8 mouse cellular contexts compared by ENCODE assay signal in genomic region chr13:98025162-98025561, GRCm38 (mm10).
DNase-seq lines count a peak whose midpoint lies in the region; ATAC-seq lines count a peak whose summit lies in the region.

No protein-coding gene starts in this region.

- 70% methylated on average over 7 of the region's 7 CpGs for WGBS in heart, embryonic 14.5 days

- ATAC-seq in heart, embryonic 14.5 days (ENCODE audit: insufficient number of reproducible peaks, insufficient read depth, low FRiP score, low read depth): no peak

- H3K4me1 ChIP-seq in heart, embryonic 14.5 days (ENCODE audit: control insufficient read depth in 2 of 2, insufficient read depth in 2 of 2, low read length in 2 of 2): peaks cover 4 to 6% of the 10 kb centered on the region in 2 experiments; a peak in 3 of 4 replicates

- H3K4me2 ChIP-seq in heart, embryonic 14.5 days (ENCODE audit: low read length): peak overlapping the region; percentile 41; the same call in 1 of the 2 replicates

- no peak overlapping the region for H3K9ac ChIP-seq in heart, embryonic 14.5 days (ENCODE audit: low read length)

- peaks cover 3% of the 10 kb centered on the region; the same call in 1 of the 2 replicates for H3K9me3 ChIP-seq in heart, embryonic 14.5 days (ENCODE audit: control insufficient read depth, low read length)

- H3K4me3 ChIP-seq in heart, embryonic 14.5 days (ENCODE audit: control insufficient read depth in 1 of 2, insufficient read depth in 1 of 2, low read depth in 1 of 2, low read length in 2 of 2): no peak overlapping the region

- H3K27ac ChIP-seq in heart, embryonic 14.5 days (replicated peaks in 1 of 2; ENCODE audit: control insufficient read depth in 1 of 2, insufficient read depth in 1 of 2, low read depth in 2 of 2, low read length in 2 of 2): no peak overlapping the region

- no peaks in the 10 kb centered on the region for H3K27me3 ChIP-seq in heart, embryonic 14.5 days (ENCODE audit: control insufficient read depth, insufficient read depth, low read length)

- DNase-seq in heart, adult 9 months (ENCODE audit: low spot score in 2 of 2): no peak
- peak; percentile 18 for DNase-seq in urinary bladder, postnatal 14 days (ENCODE audit: low spot score)
- no peak for DNase-seq in urinary bladder, postnatal 25 days (ENCODE audit: low spot score)
- DNase-seq in induced T-regulatory cell, adult 2 months (ENCODE audit: low read depth): peak; percentile 47
- DNase-seq in layer of hippocampus, adult 8-10 months (ENCODE audit: low spot score in 2 of 2): no peak
- DNase-seq in cerebellum, adult 8-10 months: no peak
- no peak for DNase-seq in T-cell, adult 2 months (ENCODE audit: low spot score)

- H3K36me3 ChIP-seq in heart, embryonic 14.5 days (ENCODE audit: control insufficient read depth, insufficient read depth, low read length): no peaks in the 10 kb centered on the region

Comparison
In these comparisons a context has a peak if more than half of its experiments do, and no peak if none do; other contexts are left out.
1. DNase-seq: peak in urinary bladder, postnatal 14 days (single experiment) and induced T-regulatory cell, adult 2 months (single experiment); none in heart, adult 9 months (0 of 2), urinary bladder, postnatal 25 days (single experiment), layer of hippocampus, adult 8-10 months (0 of 2), cerebellum, adult 8-10 months (single experiment) and T-cell, adult 2 months (single experiment).